Mouse (Mus musculus): ENCODE data around the gene Samd4. TPM values are rescaled to one million over a fixed set of nuclear protein-coding genes. Genes with fewer than 3 reads are reported as not detected.
"Not testable (repeated sequence)": the region's sequence is repeated elsewhere in the genome, so short reads cannot be mapped to it uniquely, and the experiment has no call there.

Samd4 gene
- polyA plus RNA-seq, 1 experiment from 2014 or later = 11.1 TPM

DNA sequence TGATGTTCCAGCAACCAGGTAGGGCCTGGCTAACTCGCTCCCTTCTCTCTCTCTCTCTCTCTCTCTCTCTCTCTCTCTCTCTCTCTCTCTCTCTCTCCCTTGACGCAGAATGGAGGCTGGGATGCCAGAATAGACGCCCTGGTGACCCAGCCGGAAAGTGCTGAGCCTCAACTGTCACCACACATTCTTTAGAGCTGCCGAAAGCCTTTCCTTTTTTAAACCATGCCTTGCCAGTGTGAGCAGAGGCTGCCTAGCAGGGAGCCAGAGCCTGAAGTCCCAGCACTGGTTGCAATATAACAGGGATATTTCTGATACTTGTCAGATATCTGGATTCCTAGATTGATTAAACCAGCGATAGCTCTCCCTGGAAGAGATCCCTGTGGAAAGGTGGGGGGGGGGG, 206.5 kb downstream of the Samd4 start:
- Histone ChIP-seq H3K27ac (peak overlapping the region; percentile 87), H3K9me3 (no peaks in the 10 kb centered on the region), H3K4me3 (0 out of 2 replicates have a peak overlapping the region, but pooled peaks have one; percentile 3), H3K36me3 (peaks cover 39% of the 10 kb centered on the region), H3K27me3 (ENCODE audit: insufficient read depth, poor library complexity, severe bottlenecking) (no peaks in the 10 kb centered on the region), H3K4me1 (peaks cover 56% of the 10 kb centered on the region)
- 40% methylated on average over 6 of the region's 6 CpGs for WGBS
- no peak for DNase-seq (ENCODE audit: low spot score)

DNA sequence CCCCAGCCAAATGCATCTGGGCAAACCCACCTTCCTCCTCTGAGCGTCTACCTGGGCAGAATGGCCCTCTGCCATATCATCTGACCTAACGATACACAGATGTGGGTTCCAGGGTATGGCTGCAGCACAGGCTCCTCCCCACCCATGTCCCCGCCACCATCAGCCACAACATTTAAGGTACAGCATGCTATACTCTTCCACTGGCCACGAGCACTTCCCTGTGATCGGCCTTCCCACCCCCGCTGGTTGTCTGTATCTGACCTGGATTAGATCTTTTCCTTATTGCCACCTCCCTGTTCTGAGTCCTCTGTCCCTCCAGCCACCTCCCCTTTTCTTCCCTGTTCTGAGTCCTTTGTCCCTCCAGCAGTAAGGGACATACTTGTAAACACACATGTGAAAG, 209.3 kb downstream of the Samd4 start:
- Histone ChIP-seq H3K4me3 (no peak overlapping the region), H3K27me3 (ENCODE audit: insufficient read depth, poor library complexity, severe bottlenecking) (no peaks in the 10 kb centered on the region), H3K9me3 (no peaks in the 10 kb centered on the region), H3K36me3 (peaks cover 42% of the 10 kb centered on the region), H3K4me1 (peaks cover 52% of the 10 kb centered on the region), H3K27ac (no peak overlapping the region)
- DNase-seq (ENCODE audit: low spot score) = no peak
- WGBS = 95% methylated on average over 6 of the region's 6 CpGs

GRCm38 (mm10) chr14:47093355-47093792, 210.7 kb downstream of the Samd4 start:
- DNase-seq (ENCODE audit: low spot score) = no peak
- peaks cover 43% of the 10 kb centered on the region for H3K36me3 ChIP-seq
- 69% methylated on average over 16 of the region's 16 CpGs for WGBS
- no peaks in the 10 kb centered on the region for H3K27me3 ChIP-seq (ENCODE audit: insufficient read depth, poor library complexity, severe bottlenecking)
- H3K4me3 ChIP-seq = no peak overlapping the region
- 0 out of 2 replicates have a peak overlapping the region, but pooled peaks have one; percentile 8 for H3K27ac ChIP-seq
- H3K9me3 ChIP-seq = no peaks in the 10 kb centered on the region
- peaks cover 43% of the 10 kb centered on the region for H3K4me1 ChIP-seq

DNA sequence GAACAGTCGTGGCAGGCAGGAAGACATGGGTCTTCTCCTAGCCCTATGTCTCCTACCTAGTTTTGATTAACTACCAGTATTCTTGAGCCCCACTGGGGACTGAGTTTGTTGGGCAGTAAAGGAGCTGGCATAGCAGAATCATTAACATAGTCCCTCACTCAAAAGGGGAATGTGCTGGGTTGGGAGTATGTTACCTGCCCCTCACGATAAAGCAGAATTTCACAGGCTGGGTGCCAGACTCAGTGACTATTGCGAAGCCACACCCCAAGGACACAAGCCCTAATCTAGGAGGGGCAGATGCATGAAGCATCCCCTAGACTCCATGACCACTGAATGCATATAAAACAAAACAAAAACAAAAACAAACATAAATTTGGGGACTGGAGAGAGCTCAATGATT, 212.4 kb downstream of the Samd4 start:
- Histone ChIP-seq H3K36me3 (peaks cover 48% of the 10 kb centered on the region), H3K4me1 (peaks cover 26% of the 10 kb centered on the region), H3K27me3 (ENCODE audit: insufficient read depth, poor library complexity, severe bottlenecking) (no peaks in the 10 kb centered on the region), H3K4me3 (no peak overlapping the region), H3K27ac (no peak overlapping the region), H3K9me3 (no peaks in the 10 kb centered on the region)
- WGBS = 86% methylated on average over 3 of the region's 3 CpGs
- DNase-seq (ENCODE audit: low spot score) = no peak

GRCm38 (mm10) chr14:47096357-47096756, 213.7 kb downstream of the Samd4 start:
- H3K4me1 ChIP-seq = peaks cover 23% of the 10 kb centered on the region
- peaks cover 41% of the 10 kb centered on the region for H3K36me3 ChIP-seq
- no peaks in the 10 kb centered on the region for H3K9me3 ChIP-seq
- H3K4me3 ChIP-seq = no peak overlapping the region
- H3K27me3 ChIP-seq (ENCODE audit: insufficient read depth, poor library complexity, severe bottlenecking) = no peaks in the 10 kb centered on the region
- 67% methylated on average over 5 of the region's 5 CpGs for WGBS
- peak overlapping the region; percentile 65 for H3K27ac ChIP-seq
- DNase-seq (ENCODE audit: low spot score) = no peak

DNA sequence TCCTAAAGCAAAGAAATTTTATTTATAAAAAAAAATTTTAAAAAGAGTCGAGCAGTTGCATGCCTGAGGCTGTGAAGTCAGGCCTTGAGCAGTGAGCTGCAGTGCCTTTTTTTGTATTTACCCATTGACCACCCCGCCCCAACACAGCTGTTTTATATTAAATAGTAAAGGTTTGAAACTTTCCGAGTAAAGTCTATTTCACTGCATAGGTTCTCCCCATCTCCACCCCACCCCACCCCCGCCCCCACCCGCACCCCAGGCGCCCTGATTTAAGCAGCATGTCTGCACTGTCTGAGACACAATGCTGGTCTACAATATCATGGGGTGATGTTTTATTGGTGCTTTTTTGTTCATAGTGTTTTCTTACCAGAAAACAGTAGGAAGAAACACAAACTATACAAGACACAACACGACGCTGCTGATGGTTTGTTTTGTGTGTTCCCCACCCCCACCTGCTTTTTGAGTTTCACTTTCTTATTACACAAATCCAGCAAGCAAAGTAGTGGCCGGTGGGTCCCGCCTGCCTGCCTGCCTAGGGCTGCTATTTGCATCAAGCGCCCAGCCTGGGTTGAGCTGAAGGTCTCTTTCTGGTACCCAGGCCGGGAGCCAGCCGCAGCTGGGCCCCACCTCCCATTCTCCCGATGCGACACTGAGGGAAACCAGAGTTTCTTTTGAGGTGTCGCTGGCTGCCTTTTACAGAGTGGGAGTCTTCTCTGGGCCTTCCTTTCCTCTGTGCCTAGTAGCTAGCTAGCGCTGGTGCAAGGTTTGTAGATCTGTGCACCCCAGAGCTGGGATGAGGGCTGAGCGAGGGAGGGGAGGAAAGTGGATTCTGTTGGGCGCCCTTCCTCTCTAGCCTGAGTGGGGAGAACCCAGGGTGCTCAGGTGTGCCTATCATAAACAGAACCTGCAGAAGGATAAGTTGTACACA, 221.9 kb downstream of the Samd4 start:
- no peak for DNase-seq (ENCODE audit: low spot score)
- H3K4me3 ChIP-seq = no peak overlapping the region
- H3K9me3 ChIP-seq = no peaks in the 10 kb centered on the region
- H3K27ac ChIP-seq = 0 out of 2 replicates have a peak overlapping the region, but pooled peaks have one; percentile 53
- WGBS = 41% methylated on average over 19 of the region's 19 CpGs
- H3K4me1 ChIP-seq = peaks cover 16% of the 10 kb centered on the region
- peaks cover 26% of the 10 kb centered on the region; the same call in 1 of the 2 replicates for H3K36me3 ChIP-seq
- no peaks in the 10 kb centered on the region for H3K27me3 ChIP-seq (ENCODE audit: insufficient read depth, poor library complexity, severe bottlenecking)

DNA sequence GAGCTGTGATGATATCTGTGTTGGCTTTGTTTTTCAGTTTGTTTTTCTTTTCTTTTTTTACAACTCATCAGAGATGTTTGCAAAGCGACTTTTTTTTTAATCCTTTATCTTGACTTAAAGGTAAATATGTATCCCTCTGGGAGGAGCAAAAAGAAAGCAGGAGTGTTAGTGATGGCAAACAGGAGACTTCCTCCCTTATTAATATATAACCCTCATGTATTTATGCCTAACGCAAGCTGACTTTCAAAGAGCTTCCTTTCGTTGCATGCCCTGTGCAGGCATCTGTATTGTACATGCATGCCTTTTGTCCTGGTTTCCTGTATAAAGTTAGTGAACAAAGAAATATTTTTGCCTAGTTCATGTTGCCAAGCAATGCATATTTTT, 222.5 kb downstream of the Samd4 start:
- Histone ChIP-seq H3K36me3 (peaks cover 21% of the 10 kb centered on the region; the same call in 1 of the 2 replicates), H3K27me3 (ENCODE audit: insufficient read depth, poor library complexity, severe bottlenecking) (no peaks in the 10 kb centered on the region), H3K4me1 (peaks cover 16% of the 10 kb centered on the region), H3K27ac (no peak overlapping the region), H3K4me3 (no peak overlapping the region), H3K9me3 (no peaks in the 10 kb centered on the region)
- no peak for DNase-seq (ENCODE audit: low spot score)
- 83% methylated on average over 3 of the region's 3 CpGs for WGBS

GRCm38 (mm10) chr14:47105755-47106154, 223.1 kb downstream of the Samd4 start:
- WGBS = 94% methylated on average over 3 of the region's 3 CpGs
- Histone ChIP-seq H3K9me3 (no peaks in the 10 kb centered on the region), H3K4me3 (no peak overlapping the region), H3K27me3 (ENCODE audit: insufficient read depth, poor library complexity, severe bottlenecking) (no peaks in the 10 kb centered on the region), H3K36me3 (peaks cover 15% of the 10 kb centered on the region; the same call in 1 of the 2 replicates), H3K27ac (no peak overlapping the region), H3K4me1 (peaks cover 16% of the 10 kb centered on the region)
- no peak for DNase-seq (ENCODE audit: low spot score)

- no peak overlapping the region for H3K27ac ChIP-seq
- H3K36me3 ChIP-seq = peaks cover 13% of the 10 kb centered on the region; the same call in 1 of the 2 replicates
- no peak for DNase-seq (ENCODE audit: low spot score)
- H3K4me1 ChIP-seq = peaks cover 12% of the 10 kb centered on the region
- no peaks in the 10 kb centered on the region for H3K27me3 ChIP-seq (ENCODE audit: insufficient read depth, poor library complexity, severe bottlenecking)
- no peak overlapping the region for H3K4me3 ChIP-seq
- 74% methylated on average over 3 of the region's 3 CpGs for WGBS
- H3K9me3 ChIP-seq = no peaks in the 10 kb centered on the region
These were observed 224.8 kb downstream of the Samd4 start for GRCm38 (mm10) chr14:47107461-47107860.

GRCm38 (mm10) chr14:47110391-47110790, 227.7 kb downstream of the Samd4 start:
- H3K9me3 ChIP-seq; H3K27me3 ChIP-seq (ENCODE audit: insufficient read depth, poor library complexity, severe bottlenecking); DNase-seq (ENCODE audit: low spot score); H3K4me3 ChIP-seq; H3K4me1 ChIP-seq; H3K27ac ChIP-seq: not testable (repeated sequence)
- 85% methylated on average over 7 of the region's 7 CpGs for WGBS
- H3K36me3 ChIP-seq = peaks cover 11% of the 10 kb centered on the region; the same call in 1 of the 2 replicates

- Histone ChIP-seq H3K27ac (no peak overlapping the region), H3K27me3 (ENCODE audit: insufficient read depth, poor library complexity, severe bottlenecking) (no peaks in the 10 kb centered on the region), H3K9me3 (no peaks in the 10 kb centered on the region), H3K4me1 (peaks cover 11% of the 10 kb centered on the region), H3K36me3 (peaks cover 5% of the 10 kb centered on the region; the same call in 1 of the 2 replicates), H3K4me3 (no peak overlapping the region)
- DNase-seq (ENCODE audit: low spot score) = no peak
- whole genome bisulfite sequencing = 42% methylated on average over 9 of the region's 9 CpGs
These were observed 228.7 kb downstream of the Samd4 start for GRCm38 (mm10) chr14:47111341-47111740.

DNA sequence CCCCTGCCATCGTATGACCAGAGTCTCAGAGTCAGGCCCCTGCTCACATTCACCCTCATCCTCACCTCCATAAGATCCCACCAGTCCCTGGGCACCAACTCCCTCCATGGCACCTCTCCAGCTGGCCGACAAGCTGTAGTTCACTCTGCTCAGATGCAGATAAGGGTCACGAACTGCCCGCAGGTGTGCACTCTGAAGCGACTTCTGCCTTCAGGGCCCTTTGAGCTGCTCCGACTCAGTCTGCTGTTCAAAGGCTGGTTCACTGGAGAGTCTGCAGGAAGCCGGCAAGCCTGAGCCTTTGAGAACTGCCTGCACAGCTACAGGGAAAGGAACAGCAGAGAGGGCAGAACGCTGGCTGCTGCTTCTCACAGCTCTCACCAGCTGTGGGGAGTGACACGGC, 232.5 kb downstream of the Samd4 start:
- Histone ChIP-seq H3K4me3 (no peak overlapping the region), H3K9me3 (no peaks in the 10 kb centered on the region), H3K27ac (no peak overlapping the region), H3K4me1 (peaks cover 13% of the 10 kb centered on the region), H3K36me3 (no peaks in the 10 kb centered on the region), H3K27me3 (ENCODE audit: insufficient read depth, poor library complexity, severe bottlenecking) (no peaks in the 10 kb centered on the region)
- 61% methylated on average over 9 of the region's 9 CpGs for whole genome bisulfite sequencing
- DNase-seq (ENCODE audit: low spot score) = no peak

- Histone ChIP-seq H3K36me3 (no peaks in the 10 kb centered on the region), H3K4me1 (peaks cover 13% of the 10 kb centered on the region), H3K27ac (no peak overlapping the region), H3K27me3 (ENCODE audit: insufficient read depth, poor library complexity, severe bottlenecking) (no peaks in the 10 kb centered on the region), H3K4me3 (no peak overlapping the region), H3K9me3 (no peaks in the 10 kb centered on the region)
- WGBS = 49% methylated on average over 10 of the region's 10 CpGs
- DNase-seq (ENCODE audit: low spot score) = no peak
These were observed 233.6 kb downstream of the Samd4 start for GRCm38 (mm10) chr14:47116062-47116762.
